Comparison of ENCODE assay signal across 8 mouse cellular contexts in the genomic region with DNA sequence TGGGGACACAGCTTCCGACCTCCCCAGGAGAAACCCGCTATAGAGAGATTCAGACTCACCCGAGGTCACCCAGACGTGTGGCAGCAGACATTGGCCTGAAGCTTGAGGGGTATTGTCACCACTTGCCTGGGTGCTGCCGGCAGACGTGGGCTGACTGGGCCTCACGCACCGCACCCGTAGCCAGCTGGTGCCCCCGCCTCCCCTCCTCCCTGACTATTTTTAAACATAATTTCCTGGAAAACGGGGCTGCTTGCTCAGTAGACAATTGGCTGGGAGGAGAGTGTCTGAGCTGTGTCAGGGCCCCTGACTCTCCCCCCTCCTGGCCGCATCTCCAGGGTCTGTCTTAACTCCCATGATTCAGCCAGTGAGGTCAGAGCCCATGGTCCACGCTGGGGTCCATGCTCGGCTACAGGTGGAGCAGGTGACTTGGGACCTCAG. TPM values are rescaled to one million over a fixed set of nuclear protein-coding genes. Genes with fewer than 3 reads are reported as not detected.
DNase-seq lines count a peak whose midpoint lies in the region; ATAC-seq lines count a peak whose summit lies in the region.

No protein-coding gene starts in this region.

- WGBS in embryonic facial prominence, embryonic 11.5 days, result 74% methylated on average over 14 of the region's 14 CpGs
- 19% methylated on average over 14 of the region's 14 CpGs for WGBS in heart, embryonic 12.5 days
- WGBS in limb, embryonic 15.5 days, result 46% methylated on average over 14 of the region's 14 CpGs

- peaks cover 9% of the 10 kb centered on the region for H3K36me3 ChIP-seq in embryonic facial prominence, embryonic 11.5 days (replicated peaks; ENCODE audit: control insufficient read depth, insufficient read depth, low read depth, low read length)
- H3K36me3 ChIP-seq in heart, embryonic 12.5 days, result peaks cover 26% of the 10 kb centered on the region
- H3K36me3 ChIP-seq in limb, embryonic 15.5 days, result peaks cover 23% of the 10 kb centered on the region

- no peak overlapping the region for H3K9ac ChIP-seq in embryonic facial prominence, embryonic 11.5 days (replicated peaks; ENCODE audit: low read length)
- H3K9ac ChIP-seq in heart, embryonic 12.5 days, result peak overlapping the region; percentile 53
- H3K9ac ChIP-seq in limb, embryonic 15.5 days, result no peak overlapping the region

- peak overlapping the region; percentile 7; the same call in 1 of the 2 replicates for H3K4me2 ChIP-seq in embryonic facial prominence, embryonic 11.5 days (ENCODE audit: low read depth, low read length)
- peak overlapping the region; percentile 41 for H3K4me2 ChIP-seq in heart, embryonic 12.5 days
- no peak overlapping the region for H3K4me2 ChIP-seq in limb, embryonic 15.5 days

- ATAC-seq in embryonic facial prominence, embryonic 11.5 days (replicated peaks; ENCODE audit: insufficient number of reproducible peaks, low FRiP score, low TSS enrichment, low read depth), result no peak
- ATAC-seq in heart, embryonic 12.5 days (ENCODE audit: insufficient number of reproducible peaks, low FRiP score), result peak; percentile 49
- no peak for ATAC-seq in limb, embryonic 15.5 days (ENCODE audit: insufficient number of reproducible peaks, low FRiP score, low TSS enrichment, low read depth)
- no peak for ATAC-seq in activated CD4-positive, CD25-positive, alpha-beta regulatory T cell, adult 4 months

- DNase-seq in layer of hippocampus, adult 9-11 months, result peak; percentile 69
- no peak for DNase-seq in layer of hippocampus, adult 9-10 months (ENCODE audit: low spot score)
- no peak for DNase-seq in embryonic facial prominence, embryonic 11.5 days (ENCODE audit: low spot score)
- peak; percentile 75 for DNase-seq in telencephalon, adult 2 months (ENCODE audit: low read depth, low spot score)
- DNase-seq in urinary bladder, adult 18-20 months (ENCODE audit: low spot score in 2 of 2), result no peak

- no peak overlapping the region for H3K27ac ChIP-seq in embryonic facial prominence, embryonic 11.5 days (replicated peaks; ENCODE audit: low read depth, low read length)
- H3K27ac ChIP-seq in heart, embryonic 12.5 days (ENCODE audit: poor library complexity, severe bottlenecking), result peak overlapping the region; percentile 65
- H3K27ac ChIP-seq in limb, embryonic 15.5 days, result peak overlapping the region; percentile 18; the same call in 1 of the 2 replicates

- H3K9me3 ChIP-seq in embryonic facial prominence, embryonic 11.5 days (replicated peaks; ENCODE audit: control insufficient read depth, low read length), result no peaks in the 10 kb centered on the region
- H3K9me3 ChIP-seq in heart, embryonic 12.5 days (replicated peaks), result no peaks in the 10 kb centered on the region
- 0 out of 2 replicates have a peak, but pooled peaks cover 2% of the 10 kb centered on the region for H3K9me3 ChIP-seq in limb, embryonic 15.5 days

- no peaks in the 10 kb centered on the region for H3K27me3 ChIP-seq in embryonic facial prominence, embryonic 11.5 days (ENCODE audit: control insufficient read depth, insufficient read depth, low read length)
- no peaks in the 10 kb centered on the region for H3K27me3 ChIP-seq in heart, embryonic 12.5 days (replicated peaks)
- H3K27me3 ChIP-seq in limb, embryonic 15.5 days, result no peaks in the 10 kb centered on the region

- H3K4me1 ChIP-seq in embryonic facial prominence, embryonic 11.5 days (ENCODE audit: control insufficient read depth, insufficient read depth, low read length), result no peaks in the 10 kb centered on the region
- H3K4me1 ChIP-seq in heart, embryonic 12.5 days (replicated peaks), result peaks cover 70% of the 10 kb centered on the region
- H3K4me1 ChIP-seq in limb, embryonic 15.5 days, result peaks cover 34% of the 10 kb centered on the region

- H3K4me3 ChIP-seq in embryonic facial prominence, embryonic 11.5 days (ENCODE audit: low read depth, low read length), result no peak overlapping the region
- no peak overlapping the region for H3K4me3 ChIP-seq in heart, embryonic 12.5 days
- no peak overlapping the region for H3K4me3 ChIP-seq in limb, embryonic 15.5 days

RNA-seq across cellular contexts. Expression of a gene that starts 10.0 kb away (rescaled TPM):
- 41.5 and 46.6 TPM in 2 replicates for polyA plus RNA-seq in embryonic facial prominence, embryonic 11.5 days (2014; fragmentation: Nextera tagmentation; extraction: Ambion mirVana)
- 41.1 and 43.4 TPM in 2 replicates for polyA plus RNA-seq in heart, embryonic 12.5 days (2016; fragmentation: Nextera tagmentation; extraction: Ambion mirVana)
- polyA plus RNA-seq in limb, embryonic 15.5 days (2015; fragmentation: Nextera tagmentation; extraction: Ambion mirVana), result 44.8 and 48.1 TPM in 2 replicates
- polyA plus RNA-seq in activated CD4-positive, CD25-positive, alpha-beta regulatory T cell, adult 4 months (2017; shearing (Covaris generic)), result 10 to 100 TPM; 11.1 to 16.9 TPM

RNA-seq across cellular contexts. Expression of a gene that starts 11.4 kb away (rescaled TPM):
- polyA plus RNA-seq in embryonic facial prominence, embryonic 11.5 days (2014; fragmentation: Nextera tagmentation; extraction: Ambion mirVana), result 2.5 and 3.3 TPM in 2 replicates
- 1.7 and 2.3 TPM in 2 replicates for polyA plus RNA-seq in heart, embryonic 12.5 days (2016; fragmentation: Nextera tagmentation; extraction: Ambion mirVana)
- 8.4 and 9.9 TPM in 2 replicates for polyA plus RNA-seq in limb, embryonic 15.5 days (2015; fragmentation: Nextera tagmentation; extraction: Ambion mirVana)
- 1 to 10 TPM; 2.4 to 3.1 TPM for polyA plus RNA-seq in activated CD4-positive, CD25-positive, alpha-beta regulatory T cell, adult 4 months (2017; shearing (Covaris generic))

RNA-seq across cellular contexts. Expression of a gene that starts 18.1 kb away (rescaled TPM):
- polyA plus RNA-seq in embryonic facial prominence, embryonic 11.5 days (2014; fragmentation: Nextera tagmentation; extraction: Ambion mirVana), result 30.1 and 30.5 TPM in 2 replicates
- polyA plus RNA-seq in heart, embryonic 12.5 days (2016; fragmentation: Nextera tagmentation; extraction: Ambion mirVana), result 37.3 and 40.3 TPM in 2 replicates
- 37.3 and 39.3 TPM in 2 replicates for polyA plus RNA-seq in limb, embryonic 15.5 days (2015; fragmentation: Nextera tagmentation; extraction: Ambion mirVana)
- 1 to 10 TPM; 5.1 to 5.7 TPM for polyA plus RNA-seq in activated CD4-positive, CD25-positive, alpha-beta regulatory T cell, adult 4 months (2017; shearing (Covaris generic))

RNA-seq across cellular contexts. Expression of a gene that starts 25.7 kb away (rescaled TPM):
- polyA plus RNA-seq in embryonic facial prominence, embryonic 11.5 days (2014; fragmentation: Nextera tagmentation; extraction: Ambion mirVana), result 1.4 and 2.1 TPM in 2 replicates
- polyA plus RNA-seq in heart, embryonic 12.5 days (2016; fragmentation: Nextera tagmentation; extraction: Ambion mirVana), result 13.4 TPM in 2 replicates
- 11.9 and 12.8 TPM in 2 replicates for polyA plus RNA-seq in limb, embryonic 15.5 days (2015; fragmentation: Nextera tagmentation; extraction: Ambion mirVana)
- polyA plus RNA-seq in activated CD4-positive, CD25-positive, alpha-beta regulatory T cell, adult 4 months (2017; shearing (Covaris generic)), result 10 to 100 TPM; 20.9 to 21.4 TPM

RNA-seq across cellular contexts. Expression of a gene that starts 36.0 kb away (rescaled TPM):
- 35.3 and 41.3 TPM in 2 replicates for polyA plus RNA-seq in embryonic facial prominence, embryonic 11.5 days (2014; fragmentation: Nextera tagmentation; extraction: Ambion mirVana)
- polyA plus RNA-seq in heart, embryonic 12.5 days (2016; fragmentation: Nextera tagmentation; extraction: Ambion mirVana), result 43.3 and 46.1 TPM in 2 replicates
- polyA plus RNA-seq in limb, embryonic 15.5 days (2015; fragmentation: Nextera tagmentation; extraction: Ambion mirVana), result 77.1 and 87.5 TPM in 2 replicates
- 10 to 100 TPM; 10.2 to 18.0 TPM for polyA plus RNA-seq in activated CD4-positive, CD25-positive, alpha-beta regulatory T cell, adult 4 months (2017; shearing (Covaris generic))

Comparison
In these comparisons a context has a peak if more than half of its experiments do, and no peak if none do; other contexts are left out.
1. DNase-seq: peak in layer of hippocampus, adult 9-11 months (single experiment) and telencephalon, adult 2 months (single experiment); none in layer of hippocampus, adult 9-10 months (single experiment), embryonic facial prominence, embryonic 11.5 days (single experiment) and urinary bladder, adult 18-20 months (0 of 2).